Mouse (Mus musculus): ENCODE measurements around the gene Ddah1. TPM values are rescaled to one million over a fixed set of nuclear protein-coding genes. Genes with fewer than 3 reads are reported as not detected.
A peak's percentile ranks its signal among the peaks of the same experiment; 100 is the strongest.

The Ddah1 gene
- polyA plus RNA-seq, 1 experiment from 2014 or later, result 39.4 TPM

DNA sequence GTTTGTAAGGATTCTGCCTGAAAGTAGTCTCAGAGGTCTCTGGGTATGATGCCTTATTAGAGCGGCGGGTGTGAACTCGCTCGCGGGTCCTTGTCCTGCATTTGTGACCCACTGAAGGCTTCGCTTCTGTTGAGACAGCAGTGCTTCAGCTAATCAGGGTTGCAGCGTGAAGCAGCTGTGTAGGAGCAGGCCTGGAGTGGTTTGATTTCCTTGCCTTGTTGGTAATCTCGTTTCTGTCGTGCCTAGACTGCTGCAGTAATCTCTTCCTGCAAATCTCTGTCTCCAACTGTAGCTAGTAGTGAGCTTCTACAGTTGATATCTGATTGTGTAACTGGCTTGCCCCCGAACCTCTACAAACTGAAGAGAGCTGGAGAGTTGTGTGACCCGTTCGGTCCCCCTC, 180.9 kb downstream of the Ddah1 start:
- no peak for ATAC-seq (ENCODE audit: insufficient number of reproducible peaks, insufficient read depth, low FRiP score, low TSS enrichment, low read depth)
- peak overlapping the region; percentile 55 for H3K9ac ChIP-seq
- 84% methylated on average over 12 of the region's 12 CpGs for WGBS

DNA sequence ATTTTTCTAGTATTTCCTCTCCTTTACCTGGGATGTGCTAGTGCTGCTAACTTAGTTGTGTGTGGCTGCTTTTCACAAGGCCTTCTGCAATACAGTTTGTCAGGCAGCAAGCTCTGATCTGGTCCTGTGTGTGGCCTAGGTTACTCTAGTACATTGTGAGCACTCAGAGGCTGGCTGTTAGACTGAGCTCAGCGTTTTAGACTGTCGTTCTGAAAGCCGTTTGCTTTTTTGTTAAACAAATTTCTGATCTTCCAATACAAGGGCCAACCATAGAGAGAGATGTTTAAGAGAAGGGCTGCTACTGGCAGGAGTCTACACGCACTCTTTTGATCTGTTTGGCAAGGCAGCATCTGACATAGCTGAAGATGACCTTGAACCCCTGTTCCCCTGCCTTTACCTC, 181.5 kb downstream of the Ddah1 start:
- H3K27me3 ChIP-seq, result no peaks in the 10 kb centered on the region
- H3K4me3 ChIP-seq, result no peak overlapping the region
- H3K4me1 ChIP-seq, result peaks cover 36% of the 10 kb centered on the region
- no peak overlapping the region for H3K27ac ChIP-seq
- 91% methylated on average over 4 of the region's 4 CpGs for WGBS
- no peaks in the 10 kb centered on the region for H3K9me3 ChIP-seq
- no peak for ATAC-seq (ENCODE audit: insufficient number of reproducible peaks, insufficient read depth, low FRiP score, low TSS enrichment, low read depth)
- peak overlapping the region; percentile 81 for H3K4me2 ChIP-seq
- H3K9ac ChIP-seq, result peak overlapping the region; percentile 55; the same call in 1 of the 2 replicates
- H3K36me3 ChIP-seq, result peaks cover 45% of the 10 kb centered on the region

More for the DNA sequence above, 180.9 kb downstream of the Ddah1 start:
- H3K27me3 ChIP-seq, result no peaks in the 10 kb centered on the region
- H3K27ac ChIP-seq, result no peak overlapping the region
- H3K4me2 ChIP-seq, result peak overlapping the region; percentile 81
- no peaks in the 10 kb centered on the region for H3K9me3 ChIP-seq
- H3K4me1 ChIP-seq, result peaks cover 36% of the 10 kb centered on the region
- H3K36me3 ChIP-seq, result peaks cover 43% of the 10 kb centered on the region
- peak overlapping the region; percentile 97 for H3K4me3 ChIP-seq

DNA sequence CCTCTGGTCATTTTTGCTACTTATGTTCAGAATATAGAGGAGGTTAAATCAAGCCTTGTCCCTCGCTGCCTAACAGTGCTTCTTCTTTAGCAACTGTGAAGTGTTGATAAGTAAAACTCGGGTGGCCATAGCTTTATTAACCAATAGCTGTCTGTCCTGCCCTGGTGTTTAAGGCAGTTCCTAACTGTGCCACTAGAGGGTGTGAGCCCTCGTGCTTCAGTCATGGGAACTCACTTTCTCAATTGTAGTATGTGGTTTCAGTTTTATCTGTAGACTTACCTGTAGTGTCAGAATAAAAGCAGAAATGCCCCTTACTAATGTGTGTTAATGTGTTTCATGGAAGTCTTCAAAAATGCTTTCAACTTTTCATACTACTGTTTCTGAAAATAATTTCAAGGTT, 183.5 kb downstream of the Ddah1 start:
- H3K4me1 ChIP-seq, result peaks cover 44% of the 10 kb centered on the region
- no peak overlapping the region for H3K9ac ChIP-seq
- H3K4me2 ChIP-seq, result no peak overlapping the region
- no peak overlapping the region for H3K27ac ChIP-seq
- ATAC-seq (ENCODE audit: insufficient number of reproducible peaks, insufficient read depth, low FRiP score, low TSS enrichment, low read depth), result no peak
- WGBS, result 15% methylated on average over 3 of the region's 3 CpGs
- H3K27me3 ChIP-seq, result no peaks in the 10 kb centered on the region
- H3K9me3 ChIP-seq, result no peaks in the 10 kb centered on the region
- peaks cover 49% of the 10 kb centered on the region for H3K36me3 ChIP-seq
- no peak overlapping the region for H3K4me3 ChIP-seq

Other genes with a start within 250 kb of the Ddah1 start
- 50.3 and 50.5 TPM in 2 replicates for gene Znhit6, start 182.5 kb upstream of the Ddah1 start, polyA plus RNA-seq (2015; fragmentation: Nextera tagmentation; extraction: Ambion mirVana)
- 50.3 TPM in 2 replicates for gene Ccn1, start 108.7 kb upstream of the Ddah1 start, polyA plus RNA-seq (2015; fragmentation: Nextera tagmentation; extraction: Ambion mirVana)
- gene Bcl10, start 164.1 kb downstream of the Ddah1 start, polyA plus RNA-seq (2015; fragmentation: Nextera tagmentation; extraction: Ambion mirVana), result 47.0 and 50.4 TPM in 2 replicates
- gene 2410004B18Rik, start 179.3 kb downstream of the Ddah1 start, polyA plus RNA-seq (2015; fragmentation: Nextera tagmentation; extraction: Ambion mirVana), result 50.7 and 61.1 TPM in 2 replicates
- gene Syde2, start 229.2 kb downstream of the Ddah1 start, polyA plus RNA-seq (2015; fragmentation: Nextera tagmentation; extraction: Ambion mirVana), result 1.8 and 2.1 TPM in 2 replicates